Mouse (Mus musculus) adipose tissue, adult 10 weeks (tissue): ENCODE data around the gene Serpinb3a. TPM values are rescaled to one million over a fixed set of nuclear protein-coding genes. Genes with fewer than 3 reads are reported as not detected.

ENCODE experiments used
- polyA plus RNA-seq: library from polyadenylated mRNA; stranded (reverse); fragments of 350-450 nt; fragmentation: Illumina TruSeq; extraction: RNeasy Lipid Tissue Mini Kit (QIAGEN cat#74804); gene quantifications from one replicate; pipeline ENCODE4 v1.2.3, GENCODE M21; 2014; ENCODE audit warnings: low read depth, low replicate concordance

The Serpinb3a gene
- polyA plus RNA-seq, result not detected

DNA sequence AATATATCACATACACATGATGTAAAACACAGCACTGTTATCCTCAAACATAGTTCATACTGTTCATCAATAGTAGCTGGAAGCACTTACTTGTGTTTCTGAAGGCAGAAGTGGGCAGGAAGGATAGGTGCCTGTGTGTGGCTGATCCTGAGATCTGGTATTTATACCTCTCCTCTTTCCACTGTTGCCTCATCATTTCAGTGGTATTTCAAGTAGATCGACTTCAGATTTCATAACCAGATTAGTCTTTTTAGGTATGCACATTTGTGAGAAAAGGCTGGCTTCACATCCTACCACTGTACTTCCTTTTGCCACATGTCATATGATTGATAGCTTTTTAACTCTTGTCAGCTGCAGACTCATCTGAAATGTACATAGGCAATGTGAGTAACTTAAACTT lies at the start of gene Serpinb3a:
Serpinb3a (minus strand) TSS at position 101 of the 400 bp plus-strand sequence.

DNA sequence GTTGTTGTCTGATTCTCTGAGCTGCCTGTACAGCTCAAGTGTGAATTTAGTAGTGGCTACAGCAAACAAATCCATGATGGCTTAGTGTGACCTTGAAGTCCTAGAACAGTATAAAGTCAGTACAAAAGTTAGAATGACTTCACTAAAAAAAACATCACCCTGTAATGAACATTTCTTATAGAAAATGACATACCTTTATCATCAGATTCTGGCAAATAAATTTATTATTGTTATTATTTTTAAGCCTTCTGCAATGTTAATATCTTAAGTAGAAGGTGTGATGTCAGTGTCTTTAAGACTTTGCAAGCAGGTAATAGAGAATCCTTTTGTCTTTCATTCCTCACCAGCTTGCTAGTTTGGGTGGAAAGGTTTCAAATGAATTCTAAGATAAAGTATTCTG lies 31.3 kb upstream of the Serpinb3a start, which contains the start of gene Serpinb3d:
Serpinb3d (minus strand) TSS at position 101 of the 400 bp plus-strand sequence.

Other genes starting within 250 kb of the Serpinb3a start
- 5.4 TPM for gene Serpinb5, start 191.1 kb downstream of the Serpinb3a start, polyA plus RNA-seq
- 1.7 TPM for gene Serpinb12, start 117.9 kb downstream of the Serpinb3a start, polyA plus RNA-seq
- not detected for gene Serpinb13, start 71.3 kb downstream of the Serpinb3a start, polyA plus RNA-seq
- not detected for gene Serpinb3d, start 31.2 kb upstream of the Serpinb3a start, polyA plus RNA-seq
- not detected for gene Serpinb3b, start 226.1 kb upstream of the Serpinb3a start, polyA plus RNA-seq
- not detected for gene Serpinb3c, start 226.1 kb upstream of the Serpinb3a start, polyA plus RNA-seq